Mouse (Mus musculus): ENCODE data around the gene Rnf181. TPM values are rescaled to one million over a fixed set of nuclear protein-coding genes. Genes with fewer than 3 reads are reported as not detected.

Rnf181 gene
- polyA plus RNA-seq, 1 experiment from 2014 or later, result 106 TPM

- 72% methylated on average over 1 of the region's 1 CpGs for WGBS
- Histone ChIP-seq H3K4me1 (peaks cover 50% of the 10 kb centered on the region), H3K27ac (replicated peaks) (no peak overlapping the region), H3K36me3 (replicated peaks) (peaks cover 45% of the 10 kb centered on the region), H3K4me3 (no peak overlapping the region), H3K27me3 (replicated peaks; ENCODE audit: low read depth, poor library complexity, severe bottlenecking) (no peaks in the 10 kb centered on the region), H3K9me3 (no peaks in the 10 kb centered on the region)
- DNase-seq (ENCODE audit: low spot score), result no peak
These were observed 12.7 kb downstream of the Rnf181 start for GRCm38 (mm10) chr6:72354025-72354424.

- Histone ChIP-seq H3K36me3 (replicated peaks) (peaks cover 42% of the 10 kb centered on the region), H3K4me1 (peaks cover 62% of the 10 kb centered on the region), H3K27ac (replicated peaks) (no peak overlapping the region), H3K9me3 (no peaks in the 10 kb centered on the region), H3K27me3 (replicated peaks; ENCODE audit: low read depth, poor library complexity, severe bottlenecking) (no peaks in the 10 kb centered on the region), H3K4me3 (no peak overlapping the region)
- DNase-seq (ENCODE audit: low spot score), result no peak
- 68% methylated on average over 5 of the region's 5 CpGs for WGBS
These were observed 13.9 kb downstream of the Rnf181 start for GRCm38 (mm10) chr6:72352636-72353405.

DNA sequence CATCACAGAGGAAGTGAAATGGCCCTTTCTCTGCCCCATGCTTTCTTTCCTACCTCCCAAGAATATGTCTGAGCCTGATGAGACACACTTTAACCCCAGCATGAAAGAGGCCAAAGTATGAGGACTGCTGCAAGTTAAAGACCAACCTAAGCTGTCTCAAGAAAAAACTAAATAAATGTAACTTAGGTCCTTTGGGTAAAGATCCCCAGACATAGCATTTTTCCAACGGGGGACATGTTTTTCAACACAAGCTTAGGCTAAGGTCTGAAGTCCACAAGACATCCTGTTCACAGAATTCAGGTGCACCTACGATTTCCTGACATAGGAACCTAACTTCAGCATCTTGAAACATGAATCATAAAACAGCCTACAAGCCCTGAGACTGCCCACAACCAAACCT lies 16.5 kb downstream of the Rnf181 start:
- Histone ChIP-seq H3K36me3 (replicated peaks) (peaks cover 33% of the 10 kb centered on the region), H3K9me3 (no peaks in the 10 kb centered on the region), H3K4me3 (no peak overlapping the region), H3K4me1 (peaks cover 68% of the 10 kb centered on the region), H3K27ac (replicated peaks) (no peak overlapping the region), H3K27me3 (replicated peaks; ENCODE audit: low read depth, poor library complexity, severe bottlenecking) (no peaks in the 10 kb centered on the region)
- DNase-seq (ENCODE audit: low spot score), result no peak
- WGBS, result 91% methylated on average over 2 of the region's 2 CpGs

GRCm38 (mm10) chr6:72348411-72348810 lies 18.3 kb downstream of the Rnf181 start:
- H3K4me3 ChIP-seq, result peak overlapping the region; percentile 77; the same call in 1 of the 2 replicates
- no peaks in the 10 kb centered on the region for H3K27me3 ChIP-seq (replicated peaks; ENCODE audit: low read depth, poor library complexity, severe bottlenecking)
- H3K36me3 ChIP-seq (replicated peaks), result peaks cover 33% of the 10 kb centered on the region
- H3K4me1 ChIP-seq, result peaks cover 63% of the 10 kb centered on the region
- H3K27ac ChIP-seq (replicated peaks), result no peak overlapping the region
- no peaks in the 10 kb centered on the region for H3K9me3 ChIP-seq
- DNase-seq (ENCODE audit: low spot score), result no peak
- WGBS, result 82% methylated on average over 10 of the region's 10 CpGs

GRCm38 (mm10) chr6:72347166-72347941 lies 19.4 kb downstream of the Rnf181 start, which contains the start of gene 0610030E20Rik:
Gene 0610030E20Rik, plus strand, starts transcription at chr6:72347317.
- H3K27me3 ChIP-seq (replicated peaks; ENCODE audit: low read depth, poor library complexity, severe bottlenecking), result no peaks in the 10 kb centered on the region
- peak within 1 kb of the TSS; percentile 77 for H3K4me3 ChIP-seq
- H3K36me3 ChIP-seq (replicated peaks), result peaks cover 38% of the 10 kb centered on the region
- H3K4me1 ChIP-seq, result peaks cover 55% of the 10 kb centered on the region
- DNase-seq (ENCODE audit: low spot score), result peak; percentile 86
- under 1% methylated on average over 72 of the region's 72 CpGs for WGBS
- H3K27ac ChIP-seq (replicated peaks), result peak within 1 kb of the TSS; percentile 95
- no peaks in the 10 kb centered on the region for H3K9me3 ChIP-seq

GRCm38 (mm10) chr6:72346261-72346660 lies 20.5 kb downstream of the Rnf181 start:
- Histone ChIP-seq H3K4me3 (peak overlapping the region; percentile 77; the same call in 1 of the 2 replicates), H3K27me3 (replicated peaks; ENCODE audit: low read depth, poor library complexity, severe bottlenecking) (no peaks in the 10 kb centered on the region), H3K36me3 (replicated peaks) (peaks cover 39% of the 10 kb centered on the region), H3K27ac (replicated peaks) (no peak overlapping the region), H3K4me1 (peaks cover 53% of the 10 kb centered on the region), H3K9me3 (no peaks in the 10 kb centered on the region)
- no peak for DNase-seq (ENCODE audit: low spot score)
- WGBS, result 79% methylated on average over 4 of the region's 4 CpGs

DNA sequence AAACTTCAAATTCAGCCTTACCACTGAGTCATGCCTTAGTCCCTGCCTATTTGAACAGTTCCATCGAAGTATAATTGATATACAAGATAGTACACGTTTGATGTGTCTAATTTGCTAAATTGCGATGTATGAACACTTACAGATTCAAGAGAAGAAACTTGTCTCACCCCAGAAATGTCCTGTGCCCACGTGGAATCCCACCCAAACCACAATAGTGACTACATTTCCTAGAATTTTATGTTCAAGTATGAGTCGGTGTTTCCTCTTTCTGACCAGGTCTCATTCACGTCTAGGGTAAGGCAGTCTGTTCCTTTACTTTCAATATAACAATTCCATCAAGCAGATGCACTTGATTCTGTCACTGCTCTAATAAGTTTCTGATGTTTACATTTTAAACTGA lies 21.1 kb downstream of the Rnf181 start:
- peak overlapping the region; percentile 87; the same call in 1 of the 2 replicates for H3K27ac ChIP-seq (replicated peaks)
- peak overlapping the region; percentile 72 for H3K4me3 ChIP-seq
- no peaks in the 10 kb centered on the region for H3K9me3 ChIP-seq
- 48% methylated on average over 6 of the region's 6 CpGs for WGBS
- H3K4me1 ChIP-seq, result peaks cover 59% of the 10 kb centered on the region
- no peak for DNase-seq (ENCODE audit: low spot score)
- peaks cover 37% of the 10 kb centered on the region for H3K36me3 ChIP-seq (replicated peaks)
- no peaks in the 10 kb centered on the region for H3K27me3 ChIP-seq (replicated peaks; ENCODE audit: low read depth, poor library complexity, severe bottlenecking)

- H3K27me3 ChIP-seq (replicated peaks; ENCODE audit: low read depth, poor library complexity, severe bottlenecking), result no peaks in the 10 kb centered on the region
- H3K4me1 ChIP-seq, result peaks cover 64% of the 10 kb centered on the region
- WGBS, result under 1% methylated on average over 30 of the region's 30 CpGs
- peak within 1 kb of the TSS; percentile 87 for H3K27ac ChIP-seq (replicated peaks)
- no peaks in the 10 kb centered on the region for H3K9me3 ChIP-seq
- DNase-seq (ENCODE audit: low spot score), result peak; percentile 91
- H3K4me3 ChIP-seq, result peak within 1 kb of the TSS; percentile 72
- H3K36me3 ChIP-seq (replicated peaks), result peaks cover 36% of the 10 kb centered on the region
These were observed 21.6 kb downstream of the Rnf181 start, which contains the start of gene Usp39 for GRCm38 (mm10) chr6:72345074-72345567. Gene Usp39, minus strand, starts transcription at chr6:72345184.

- under 1% methylated on average over 42 of the region's 42 CpGs for WGBS
- Histone ChIP-seq H3K27me3 (replicated peaks; ENCODE audit: low read depth, poor library complexity, severe bottlenecking) (no peaks in the 10 kb centered on the region), H3K4me1 (peaks cover 68% of the 10 kb centered on the region), H3K9me3 (no peaks in the 10 kb centered on the region), H3K36me3 (replicated peaks) (peaks cover 36% of the 10 kb centered on the region), H3K27ac (replicated peaks) (peak overlapping the region; percentile 87), H3K4me3 (peak overlapping the region; percentile 72)
- DNase-seq (ENCODE audit: low spot score), result no peak
These were observed 22.2 kb downstream of the Rnf181 start for GRCm38 (mm10) chr6:72344396-72345073.

DNA sequence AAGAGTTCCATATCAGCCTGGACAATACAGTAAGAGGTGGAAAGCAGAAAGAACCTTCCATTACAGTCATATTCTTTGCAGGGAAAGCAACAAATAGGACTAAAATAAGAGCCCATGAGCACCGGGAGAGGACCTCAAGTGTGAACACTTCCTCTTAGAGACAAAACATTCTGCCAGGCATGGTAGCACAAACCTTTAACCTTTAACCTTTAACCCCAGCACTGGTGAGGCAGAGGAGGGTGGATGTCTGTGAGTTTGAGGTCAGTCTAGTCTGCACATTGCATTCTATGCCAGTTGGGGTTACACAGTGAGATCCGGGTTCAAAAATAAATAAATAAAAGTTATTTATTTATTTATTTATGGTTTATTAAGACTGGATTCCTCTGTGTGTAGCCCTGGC lies 26.3 kb downstream of the Rnf181 start:
- WGBS, result 50% methylated on average over 2 of the region's 2 CpGs
- H3K27me3 ChIP-seq (replicated peaks; ENCODE audit: low read depth, poor library complexity, severe bottlenecking), result no peaks in the 10 kb centered on the region
- H3K9me3 ChIP-seq, result no peaks in the 10 kb centered on the region
- peaks cover 37% of the 10 kb centered on the region for H3K4me1 ChIP-seq
- no peak overlapping the region for H3K4me3 ChIP-seq
- H3K36me3 ChIP-seq (replicated peaks), result peaks cover 63% of the 10 kb centered on the region
- H3K27ac ChIP-seq (replicated peaks), result no peak overlapping the region
- DNase-seq (ENCODE audit: low spot score), result no peak

DNA sequence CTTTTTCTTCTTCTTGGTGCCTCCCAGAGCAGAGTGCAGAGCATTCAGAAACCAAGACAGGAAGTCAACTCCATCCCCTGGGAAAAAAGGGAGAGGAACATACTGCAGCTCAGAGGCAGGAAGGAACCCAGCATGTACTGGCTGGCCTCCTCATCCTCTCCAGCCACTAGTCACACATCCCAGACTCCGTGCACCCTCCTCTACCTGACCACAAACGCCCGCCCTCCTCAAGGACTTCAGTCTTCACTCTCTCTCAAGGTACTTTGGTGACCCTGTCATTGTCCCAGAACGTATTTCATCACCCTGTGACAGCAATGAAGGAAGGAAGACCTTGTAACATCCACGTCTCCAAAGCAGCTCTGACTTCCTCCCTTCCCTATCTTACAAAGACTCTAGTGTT lies 33.6 kb downstream of the Rnf181 start:
- no peak overlapping the region for H3K27ac ChIP-seq (replicated peaks)
- WGBS, result 73% methylated on average over 5 of the region's 5 CpGs
- peaks cover 99% of the 10 kb centered on the region for H3K36me3 ChIP-seq (replicated peaks)
- no peak overlapping the region for H3K4me3 ChIP-seq
- DNase-seq (ENCODE audit: low spot score), result no peak
- H3K27me3 ChIP-seq (replicated peaks; ENCODE audit: low read depth, poor library complexity, severe bottlenecking), result no peaks in the 10 kb centered on the region
- no peaks in the 10 kb centered on the region for H3K9me3 ChIP-seq
- no peaks in the 10 kb centered on the region for H3K4me1 ChIP-seq

GRCm38 (mm10) chr6:72330133-72330532 lies 36.6 kb downstream of the Rnf181 start:
- H3K36me3 ChIP-seq (replicated peaks), result peaks cover 99% of the 10 kb centered on the region
- H3K27me3 ChIP-seq (replicated peaks; ENCODE audit: low read depth, poor library complexity, severe bottlenecking), result no peaks in the 10 kb centered on the region
- no peak for DNase-seq (ENCODE audit: low spot score)
- H3K4me1 ChIP-seq, result no peaks in the 10 kb centered on the region
- WGBS, result 90% methylated on average over 4 of the region's 4 CpGs
- H3K4me3 ChIP-seq, result no peak overlapping the region
- no peaks in the 10 kb centered on the region for H3K9me3 ChIP-seq
- no peak overlapping the region for H3K27ac ChIP-seq (replicated peaks)
